Mouse (Mus musculus) embryonic facial prominence, embryonic 15.5 days (tissue): Measurements from ENCODE around the gene Nt5e. TPM values are rescaled to one million over a fixed set of nuclear protein-coding genes. Genes with fewer than 3 reads are reported as not detected.
"Not testable (repeated sequence)": the region's sequence is repeated elsewhere in the genome, so short reads cannot be mapped to it uniquely, and the experiment has no call there.

ENCODE experiments used
- ATAC-seq: fragments of 200-750 bp; cut with Nextera tagmentation; 2 replicates; pipeline ENCODE4 v1.8.0; 2017; ENCODE audit warnings: low read depth, moderate TSS enrichment; ENCODE audit not compliant: insufficient number of reproducible peaks, low FRiP score, low TSS enrichment
- H3K27ac ChIP-seq: fragments of 300-500 bp; sonication (generic); replicated peaks from 2 replicates; pipeline ENCODE4 v1.5.1; 2015; ENCODE audit warnings: mild to moderate bottlenecking, inconsistent platforms
- H3K27me3 ChIP-seq: fragments of 300-500 bp; sonication (generic); 2 replicates; pipeline ENCODE4 v1.6.1; 2015; ENCODE audit warnings: inconsistent platforms
- H3K36me3 ChIP-seq: fragments of 300-500 bp; sonication (generic); 2 replicates; pipeline ENCODE4 v1.6.1; 2015; ENCODE audit warnings: mild to moderate bottlenecking, inconsistent platforms
- H3K4me1 ChIP-seq: fragments of 300-500 bp; sonication (generic); 2 replicates; pipeline ENCODE4 v1.6.1; 2015; ENCODE audit warnings: inconsistent platforms
- H3K4me2 ChIP-seq: fragments of 300-500 bp; sonication (generic); replicated peaks from 2 replicates; pipeline ENCODE4 v1.6.1; 2015; ENCODE audit warnings: mild to moderate bottlenecking, inconsistent platforms
- H3K4me3 ChIP-seq: fragments of 300-500 bp; sonication (generic); replicated peaks from 2 replicates; pipeline ENCODE4 v1.5.1; 2015; ENCODE audit warnings: mild to moderate bottlenecking, inconsistent platforms
- H3K9ac ChIP-seq: fragments of 300-500 bp; sonication (generic); 2 replicates; pipeline ENCODE4 v1.6.1; 2015; ENCODE audit warnings: inconsistent platforms
- H3K9me3 ChIP-seq: fragments of 300-500 bp; sonication (generic); replicated peaks from 2 replicates; pipeline ENCODE4 v1.6.1; 2016; ENCODE audit warnings: inconsistent platforms
- WGBS: fragments of 180-500 bp; shearing (Covaris S2); methylation state at CpG from one replicate; pipeline ENCODE4 v1.1.7; 2015; 5-methylcytosine and 5-hydroxymethylcytosine counted together
- polyA plus RNA-seq: library from polyadenylated mRNA; unstranded; fragments of >200 nt; fragmentation: Nextera tagmentation; extraction: Ambion mirVana; gene quantifications from 2 replicates; pipeline ENCODE4 v1.2.1, GENCODE M21; 2015

Nt5e gene
- polyA plus RNA-seq: 18.9 and 20.6 TPM in 2 replicates

DNA sequence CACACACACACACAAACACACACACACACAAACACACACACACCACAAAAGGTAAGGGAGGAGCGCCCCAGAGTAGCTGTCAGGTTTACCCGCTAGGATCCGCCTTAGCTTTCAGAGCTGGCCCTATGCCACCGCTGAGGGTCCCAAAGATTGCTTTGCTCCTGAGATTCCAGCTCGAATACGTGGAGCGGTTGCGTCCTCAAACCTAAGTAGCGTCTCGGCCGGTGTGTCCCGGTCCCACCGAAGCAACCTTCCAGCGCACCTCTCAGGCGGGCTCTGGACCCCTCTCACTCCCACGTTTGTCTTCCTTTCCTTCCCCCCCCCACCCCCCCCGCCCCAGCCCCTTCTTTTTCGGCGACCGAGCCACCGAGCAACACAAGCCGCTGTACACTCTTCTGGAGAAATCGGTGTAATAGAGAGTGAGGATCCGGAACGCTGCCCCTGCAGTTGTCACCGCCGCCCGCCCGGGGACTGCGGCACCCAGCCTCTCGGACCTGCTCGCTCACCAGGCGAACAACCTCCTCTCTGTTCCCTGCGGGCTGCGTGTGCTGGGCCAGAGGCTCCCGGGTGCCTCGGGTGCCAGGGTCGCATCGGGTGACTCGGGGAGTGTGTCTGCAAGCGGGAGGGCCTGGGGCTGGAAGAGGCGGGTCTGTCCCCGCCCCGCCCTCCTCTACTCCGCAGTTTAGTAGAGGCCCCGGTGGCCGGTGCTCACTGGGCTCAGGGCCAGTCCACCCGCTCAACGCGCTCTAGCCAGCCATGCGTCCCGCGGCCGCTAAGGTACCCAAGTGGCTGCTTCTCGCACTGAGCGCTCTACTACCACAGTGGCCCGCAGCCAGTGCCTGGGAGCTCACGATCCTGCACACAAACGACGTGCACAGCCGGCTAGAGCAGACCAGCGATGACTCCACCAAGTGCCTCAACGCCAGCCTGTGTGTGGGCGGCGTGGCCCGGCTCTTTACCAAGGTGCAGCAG is at the start of gene Nt5e:
Gene Nt5e, plus strand, starts transcription at position 268 of the 972 bp plus-strand sequence.
- H3K27ac ChIP-seq: peak within 1 kb of the TSS; percentile 12; the same call in 1 of the 2 replicates
- peak within 1 kb of the TSS; percentile 45 for H3K9ac ChIP-seq
- H3K4me2 ChIP-seq: peak within 1 kb of the TSS; percentile 93
- 0 out of 2 replicates have a peak, but pooled peaks cover 5% of the 10 kb centered on the region for H3K27me3 ChIP-seq
- 0 out of 2 replicates have a peak, but pooled peaks cover 3% of the 10 kb centered on the region for H3K9me3 ChIP-seq
- H3K36me3 ChIP-seq: no peaks in the 10 kb centered on the region
- peaks cover 18% of the 10 kb centered on the region; the same call in 1 of the 2 replicates for H3K4me1 ChIP-seq
- H3K4me3 ChIP-seq: peak within 1 kb of the TSS; percentile 63
- peak; percentile 89 for ATAC-seq
- under 1% methylated on average over 64 of the region's 66 CpGs for WGBS

DNA sequence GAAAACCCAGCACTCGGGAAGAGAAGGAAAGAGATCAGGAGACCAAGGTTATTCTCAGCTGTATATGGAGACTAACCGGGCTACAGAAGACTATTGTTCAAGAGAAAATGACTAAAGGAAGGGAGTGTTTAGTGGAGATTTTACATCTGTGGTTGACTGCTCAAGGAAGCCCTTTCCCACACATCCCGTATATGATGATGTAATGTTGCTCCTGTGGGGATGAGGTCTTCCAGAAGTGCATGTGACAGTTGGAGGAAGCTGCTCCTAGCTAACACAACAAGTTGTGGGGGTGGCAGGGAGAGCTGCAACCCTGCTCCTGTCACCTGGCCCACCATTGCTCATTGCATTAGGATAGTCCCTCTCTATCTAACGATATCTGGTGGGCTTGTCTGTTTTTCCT is 49.4 kb upstream of the Nt5e start:
- no peak overlapping the region for H3K9ac ChIP-seq
- H3K4me1 ChIP-seq: no peaks in the 10 kb centered on the region
- 81% methylated on average over 4 of the region's 4 CpGs for WGBS
- no peak overlapping the region for H3K4me3 ChIP-seq
- no peak for ATAC-seq
- H3K36me3 ChIP-seq: no peaks in the 10 kb centered on the region
- H3K9me3 ChIP-seq: no peaks in the 10 kb centered on the region
- no peak overlapping the region for H3K4me2 ChIP-seq
- no peak overlapping the region for H3K27ac ChIP-seq
- no peaks in the 10 kb centered on the region for H3K27me3 ChIP-seq

DNA sequence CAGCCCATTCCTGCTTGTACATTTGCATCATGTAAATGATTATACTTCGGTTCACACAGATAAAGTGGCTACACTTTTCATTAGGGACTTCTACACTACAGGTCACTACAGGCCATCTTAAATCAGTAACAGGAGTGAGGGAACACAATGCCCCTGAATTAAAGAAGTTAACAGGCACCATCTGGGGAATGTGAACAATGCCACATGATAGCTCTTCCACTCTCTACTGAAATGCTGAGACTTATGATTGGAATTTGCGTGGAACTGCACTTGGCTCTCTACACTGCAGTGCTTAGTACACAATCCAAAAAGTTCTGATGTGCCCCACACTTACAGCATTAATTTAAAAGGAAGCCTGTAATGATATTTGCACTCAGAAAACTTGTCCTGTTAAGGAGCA is 47.3 kb upstream of the Nt5e start:
- WGBS: 24% methylated on average over 2 of the region's 2 CpGs
- ATAC-seq: no peak
- no peak overlapping the region for H3K9ac ChIP-seq

DNA sequence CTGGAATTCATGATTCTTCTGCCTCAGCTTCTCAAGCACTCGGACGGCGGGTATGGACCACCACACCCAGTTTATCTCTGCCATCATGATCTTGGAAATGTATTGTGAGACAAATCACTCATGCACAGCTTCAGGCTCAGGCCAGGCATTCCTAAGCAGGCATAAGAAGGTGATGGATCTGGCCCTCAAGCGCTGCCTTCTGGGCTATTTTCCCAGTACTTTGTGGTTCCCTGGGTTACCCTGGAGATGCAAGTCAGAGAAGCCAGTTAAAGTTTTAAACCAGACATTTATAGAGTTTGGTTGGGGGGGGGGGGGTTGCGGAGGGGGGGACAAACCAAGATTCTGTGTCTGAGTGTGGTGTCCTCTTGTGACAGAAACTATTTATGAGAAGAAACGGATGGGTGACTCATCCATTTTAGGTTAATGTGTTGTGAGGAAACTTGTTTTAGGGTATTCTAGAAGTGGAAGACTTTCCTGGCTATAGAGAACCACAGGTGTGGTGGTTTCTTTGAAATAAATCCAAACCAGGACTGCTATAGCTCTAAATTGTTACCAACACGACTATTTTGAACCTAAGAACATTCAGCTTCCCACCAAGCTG is 37.3 kb upstream of the Nt5e start:
- Histone ChIP-seq H3K9me3 (no peaks in the 10 kb centered on the region), H3K27ac (no peak overlapping the region), H3K9ac (no peak overlapping the region), H3K4me2 (no peak overlapping the region), H3K4me1 (no peaks in the 10 kb centered on the region), H3K27me3 (no peaks in the 10 kb centered on the region), H3K36me3 (no peaks in the 10 kb centered on the region), H3K4me3 (no peak overlapping the region)
- no peak for ATAC-seq
- 74% methylated on average over 7 of the region's 7 CpGs for WGBS

More for the DNA sequence above, 47.3 kb upstream of the Nt5e start:
- Histone ChIP-seq H3K27me3 (no peaks in the 10 kb centered on the region), H3K4me1 (no peaks in the 10 kb centered on the region), H3K4me2 (no peak overlapping the region), H3K27ac (no peak overlapping the region), H3K4me3 (no peak overlapping the region), H3K9me3 (no peaks in the 10 kb centered on the region), H3K36me3 (no peaks in the 10 kb centered on the region)

DNA sequence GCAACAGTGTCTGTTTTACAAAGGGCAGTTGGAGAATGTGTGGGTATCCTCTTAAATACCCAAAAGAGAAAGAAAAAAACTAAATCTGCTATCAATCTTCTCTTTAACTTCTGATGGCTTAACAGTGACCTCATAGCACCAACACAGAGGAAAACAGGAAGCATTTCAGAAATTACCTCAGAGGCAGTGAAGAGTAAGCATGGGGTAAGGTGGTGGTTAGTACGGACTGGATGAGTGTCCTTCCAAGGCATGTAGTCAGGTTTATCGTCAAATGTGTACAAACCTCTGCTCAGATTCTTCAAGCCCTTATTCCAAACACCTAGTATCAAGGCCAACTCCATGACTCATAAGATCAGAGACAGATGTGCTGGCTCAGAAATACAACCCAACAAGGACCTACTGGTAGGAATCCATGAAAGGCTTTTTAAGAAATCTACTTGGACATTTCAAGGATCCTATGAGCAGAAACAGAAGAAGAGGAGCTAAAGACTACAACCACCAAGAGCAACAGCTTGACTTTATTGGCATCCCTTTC is 34.1 kb upstream of the Nt5e start:
- Histone ChIP-seq H3K4me1 (no peaks in the 10 kb centered on the region), H3K9me3 (no peaks in the 10 kb centered on the region), H3K4me3 (no peak overlapping the region), H3K27ac (no peak overlapping the region), H3K27me3 (no peaks in the 10 kb centered on the region), H3K9ac (no peak overlapping the region), H3K36me3 (no peaks in the 10 kb centered on the region), H3K4me2 (no peak overlapping the region)
- no peak for ATAC-seq
- WGBS: 85% methylated on average over 2 of the region's 2 CpGs

DNA sequence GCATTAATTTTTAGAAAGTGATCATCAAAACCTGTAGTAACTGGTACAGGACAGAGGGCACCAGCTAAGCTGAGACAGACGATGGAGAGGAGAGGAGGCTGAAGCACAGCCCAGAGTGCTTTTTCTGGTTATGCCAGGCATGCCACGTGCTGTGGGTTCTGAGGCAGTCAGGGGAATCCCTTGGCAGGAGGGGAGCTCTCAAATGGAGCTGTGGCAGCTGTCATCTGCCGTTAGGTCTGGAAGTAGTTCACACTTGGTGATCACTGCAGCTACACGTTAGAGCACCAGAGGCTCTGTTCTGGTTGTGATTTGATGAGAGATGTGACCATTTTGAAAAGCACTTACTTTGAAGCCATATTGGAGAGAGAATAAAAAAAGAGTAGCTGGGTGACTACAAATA is 31.2 kb upstream of the Nt5e start:
- ATAC-seq: no peak
- 29% methylated on average over 4 of the region's 4 CpGs for WGBS

DNA sequence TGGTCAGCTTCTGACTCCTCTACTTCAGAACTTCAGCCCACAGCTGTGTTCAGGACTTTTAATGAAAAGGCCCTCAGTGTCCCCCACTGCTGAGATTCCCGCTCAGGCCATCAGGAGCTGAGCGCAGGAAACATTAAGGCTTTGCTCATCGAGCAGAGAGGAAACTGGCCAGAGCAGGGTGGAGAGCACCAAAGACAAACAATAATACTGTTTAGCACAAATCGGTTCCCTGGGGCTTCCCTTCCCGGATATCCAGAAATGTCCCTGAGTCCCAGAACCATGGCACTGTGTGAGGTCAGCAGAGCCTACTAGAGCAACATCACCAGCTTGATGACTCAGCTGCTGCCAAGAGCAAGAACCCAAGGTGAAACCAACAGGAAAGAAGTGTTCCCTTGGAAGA is 30.7 kb upstream of the Nt5e start:
- Histone ChIP-seq H3K9me3 (no peaks in the 10 kb centered on the region), H3K4me1 (no peaks in the 10 kb centered on the region), H3K27ac (no peak overlapping the region), H3K4me3 (no peak overlapping the region), H3K27me3 (no peaks in the 10 kb centered on the region), H3K9ac (no peak overlapping the region), H3K36me3 (no peaks in the 10 kb centered on the region), H3K4me2 (no peak overlapping the region)
- no peak for ATAC-seq
- 67% methylated on average over 5 of the region's 5 CpGs for WGBS

More for the DNA sequence above, 31.2 kb upstream of the Nt5e start:
- Histone ChIP-seq H3K9me3 (no peaks in the 10 kb centered on the region), H3K27ac (no peak overlapping the region), H3K9ac (no peak overlapping the region), H3K36me3 (no peaks in the 10 kb centered on the region), H3K4me3 (no peak overlapping the region), H3K27me3 (no peaks in the 10 kb centered on the region), H3K4me1 (no peaks in the 10 kb centered on the region), H3K4me2 (no peak overlapping the region)

DNA sequence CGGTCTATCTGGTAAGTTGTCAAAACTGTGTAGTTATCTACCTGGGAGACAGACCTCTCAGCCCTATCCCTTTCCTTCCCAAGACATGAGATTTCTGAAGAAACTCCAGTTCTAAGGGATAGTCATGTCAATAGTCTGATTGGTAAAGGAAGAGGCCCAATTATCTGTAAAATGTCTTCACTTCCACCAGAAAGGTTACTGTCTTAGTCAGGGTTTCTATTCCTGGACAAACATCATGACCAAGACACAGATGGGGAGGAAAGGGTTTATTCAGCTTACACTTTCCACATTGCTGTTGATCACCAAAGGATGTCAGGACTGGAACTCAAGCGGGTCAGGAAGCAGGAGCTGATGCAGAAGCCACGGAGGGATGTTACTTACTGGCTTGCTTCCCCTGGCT is 29.8 kb upstream of the Nt5e start:
- not testable (repeated sequence) for H3K4me3 ChIP-seq, H3K4me1 ChIP-seq, H3K9ac ChIP-seq, H3K4me2 ChIP-seq, H3K27ac ChIP-seq, H3K9me3 ChIP-seq, ATAC-seq, H3K36me3 ChIP-seq, H3K27me3 ChIP-seq
- WGBS: 72% methylated on average over 3 of the region's 3 CpGs

DNA sequence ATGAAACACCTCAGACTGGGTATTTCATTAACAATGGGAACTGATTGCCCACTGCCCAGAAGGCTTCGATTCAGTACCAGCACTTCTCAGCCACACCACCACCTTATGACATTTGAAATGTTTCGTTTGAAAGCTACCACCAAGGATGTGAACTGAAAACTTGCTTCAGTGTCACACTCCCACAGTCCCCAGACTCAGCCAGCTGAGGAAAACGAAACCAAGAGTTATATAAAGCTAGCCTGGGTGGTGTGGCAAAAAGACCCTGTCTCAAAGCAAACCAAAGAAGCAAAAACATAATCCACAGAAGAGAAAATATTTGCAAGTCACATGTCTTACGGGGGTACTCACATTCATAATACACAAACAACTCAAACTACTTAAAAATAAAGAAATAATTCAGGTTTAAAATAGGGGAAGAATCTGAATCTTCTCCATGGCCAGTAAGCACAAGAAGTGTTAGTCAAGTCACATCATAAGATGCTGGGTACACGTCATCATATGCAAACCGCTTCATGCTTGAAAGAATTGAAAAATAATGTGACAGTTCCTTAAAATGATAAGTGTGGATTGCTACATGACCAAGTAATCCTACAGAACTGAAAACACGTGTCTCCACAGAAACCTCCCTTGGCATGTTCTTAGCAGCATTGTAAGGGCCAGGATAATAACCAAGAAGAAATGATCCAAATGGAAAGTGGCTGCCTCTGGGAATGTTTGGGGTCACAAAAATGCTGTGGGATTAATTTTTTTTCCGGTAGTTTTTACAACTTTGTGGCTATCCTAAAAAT is 28.9 kb upstream of the Nt5e start:
- H3K4me3 ChIP-seq: no peak overlapping the region
- H3K9me3 ChIP-seq: no peaks in the 10 kb centered on the region
- WGBS: 67% methylated on average over 8 of the region's 8 CpGs
- H3K4me1 ChIP-seq: no peaks in the 10 kb centered on the region
- no peak overlapping the region for H3K9ac ChIP-seq
- H3K27ac ChIP-seq: no peak overlapping the region
- ATAC-seq: no peak
- H3K4me2 ChIP-seq: no peak overlapping the region
- no peaks in the 10 kb centered on the region for H3K36me3 ChIP-seq
- no peaks in the 10 kb centered on the region for H3K27me3 ChIP-seq

DNA sequence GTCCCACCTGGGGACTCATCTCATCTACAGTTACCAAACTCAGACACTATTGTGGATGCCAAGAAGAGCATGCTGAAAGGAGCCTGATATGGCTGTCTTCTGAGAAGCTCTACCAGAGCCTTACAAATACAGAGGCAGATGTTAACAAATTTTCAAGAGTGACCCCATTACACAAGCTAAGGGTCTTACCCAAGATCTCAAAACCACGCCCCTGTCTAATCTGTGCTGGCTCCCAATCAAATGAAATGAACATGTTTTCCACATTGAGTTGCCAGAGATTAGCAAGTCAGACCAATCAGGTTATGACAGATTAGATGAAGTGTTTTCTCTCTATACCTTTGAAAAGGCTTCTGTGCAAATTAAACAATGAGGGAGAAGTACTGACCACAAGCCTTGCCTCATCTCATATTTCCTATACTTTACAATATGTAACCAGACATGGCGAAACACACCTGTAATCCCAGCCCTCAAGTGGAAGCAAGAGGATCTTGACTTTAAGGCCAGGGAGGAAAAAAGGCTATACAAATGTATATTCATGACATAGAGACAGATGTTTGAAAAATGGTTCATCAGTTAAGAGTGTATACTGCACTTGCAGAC is 19.9 kb upstream of the Nt5e start:
- no peak overlapping the region for H3K27ac ChIP-seq
- H3K4me3 ChIP-seq: no peak overlapping the region
- H3K4me2 ChIP-seq: no peak overlapping the region
- no peaks in the 10 kb centered on the region for H3K9me3 ChIP-seq
- H3K4me1 ChIP-seq: no peaks in the 10 kb centered on the region
- no peaks in the 10 kb centered on the region for H3K36me3 ChIP-seq
- 86% methylated on average over 2 of the region's 2 CpGs for WGBS
- H3K9ac ChIP-seq: no peak overlapping the region
- ATAC-seq: no peak
- H3K27me3 ChIP-seq: no peaks in the 10 kb centered on the region
